Mouse (Mus musculus): Measurements from ENCODE around the gene A830031A19Rik.
A peak's percentile ranks its signal among the peaks of the same experiment; 100 is the strongest.

GRCm38 (mm10) chr11:24079392-24080391, 4.8 kb upstream of the A830031A19Rik start:
- TF ChIP-seq ZMIZ1 (IDR thresholded peaks at IDR 0.05; ENCODE audit: low read depth, low read length) (no peak; the same call in none of the 2 replicates), HCFC1 (IDR thresholded peaks at IDR 0.05; ENCODE audit: low read depth, low read length) (peak; percentile 37), UBTF (IDR thresholded peaks at IDR 0.05; ENCODE audit: borderline replicate concordance, insufficient read depth, low read depth, low read length) (peak; percentile 67; the same call in 1 of the 2 replicates), E2F4 (IDR thresholded peaks at IDR 0.05; ENCODE audit: borderline replicate concordance, low read depth, low read length) (no peak), TBP (IDR thresholded peaks at IDR 0.05; ENCODE audit: low read depth, low read length) (peak; percentile 82), MAZ (IDR thresholded peaks at IDR 0.05; ENCODE audit: low read depth, low read length) (no peak; the same call in 1 of the 2 replicates), TCF12 (IDR thresholded peaks at IDR 0.05; ENCODE audit: low read depth, low read length) (no peak), CTCF (IDR thresholded peaks at IDR 0.05 in 2 of 3, conservative IDR thresholded peaks at IDR 0.05 in 1 of 3; ENCODE audit: control insufficient read depth in 1 of 3, insufficient read depth in 1 of 3, low read depth in 2 of 3, low read length in 3 of 3, poor library complexity in 1 of 3, severe bottlenecking in 1 of 3) (no peak), POLR2A (IDR thresholded peaks at IDR 0.05; ENCODE audit: control insufficient read depth in 1 of 2, insufficient read depth in 1 of 2, low read depth in 1 of 2, low read length in 2 of 2, poor library complexity in 1 of 2) (peak; percentile 51 to 72; a peak in 3 of 4 replicates), USF2 (IDR thresholded peaks at IDR 0.05; ENCODE audit: borderline replicate concordance in 1 of 2, insufficient read depth in 1 of 2, low read depth in 1 of 2, low read length in 2 of 2) (no peak)

Measured in MEL (cell line).